Mouse (Mus musculus): ENCODE results near the gene Fut7.
A peak's percentile ranks its signal among the peaks of the same experiment; 100 is the strongest.
"Not testable (repeated sequence)": the region's sequence is repeated elsewhere in the genome, so short reads cannot be mapped to it uniquely, and the experiment has no call there.

Fut7 gene

DNA sequence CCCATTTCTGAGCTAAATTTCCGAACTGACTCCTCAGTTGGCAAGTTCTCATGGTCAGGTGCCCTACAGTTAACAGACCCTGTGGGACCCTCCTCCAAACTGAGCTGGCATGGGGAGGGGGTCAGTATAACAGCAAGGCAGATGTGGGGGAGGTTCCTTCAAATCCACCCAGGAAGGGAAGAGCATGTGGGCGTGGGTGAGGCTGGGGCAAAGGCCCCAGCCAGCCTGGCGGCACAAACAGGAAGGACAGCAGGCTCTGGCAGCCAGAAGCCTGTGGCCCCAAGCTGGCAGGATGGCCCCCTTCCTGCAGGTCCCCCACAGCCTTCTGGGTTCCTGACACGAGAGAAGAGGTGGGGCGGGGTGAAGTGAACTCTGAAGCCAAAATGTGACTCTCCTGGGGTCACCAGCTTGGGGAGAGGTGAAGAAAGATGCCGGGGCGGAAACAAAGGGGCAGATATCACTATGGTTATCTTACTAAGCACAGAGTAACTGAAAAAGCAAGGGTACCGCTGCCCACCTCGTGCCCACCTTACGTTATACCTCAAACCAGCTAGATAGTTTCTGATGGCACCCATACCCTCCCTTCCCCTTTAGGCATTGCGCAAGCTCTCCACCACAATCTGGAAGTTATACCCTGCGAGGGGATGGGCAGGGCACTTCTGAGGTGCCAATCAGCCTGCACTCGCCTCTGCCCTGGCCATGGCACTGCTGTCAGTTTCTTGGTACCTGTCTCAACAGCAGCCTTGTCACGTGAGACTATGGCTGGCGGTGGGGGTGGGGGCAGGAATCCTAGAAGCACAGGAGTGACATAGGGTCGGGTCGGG lies at the start of gene Fut7:
Gene Fut7 (plus strand): TSS at position 681 of the 824 bp plus-strand sequence.
- no peak for DNase-seq

DNA sequence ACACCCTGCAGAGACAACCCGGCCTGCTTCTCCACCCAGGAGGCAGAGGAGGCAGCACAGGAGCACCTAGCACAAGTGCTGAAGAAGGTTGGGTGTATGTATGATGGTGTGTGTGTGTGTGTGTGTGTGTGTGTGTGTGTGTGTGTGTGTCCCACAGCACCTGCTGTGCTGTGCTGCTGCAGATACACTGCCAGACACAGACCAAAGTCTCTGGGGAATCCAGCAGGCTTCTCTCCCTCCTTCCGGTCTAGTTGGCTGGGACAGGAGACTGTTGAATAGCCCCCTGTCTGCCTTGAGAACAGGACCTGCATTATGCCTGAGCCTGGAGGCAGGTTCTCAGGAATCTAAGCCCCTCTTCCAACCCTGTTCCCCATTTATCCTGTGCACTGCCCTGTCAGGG lies 49.6 kb upstream of the Fut7 start:
- peak; percentile 55 for DNase-seq

GRCm38 (mm10) chr2:25376589-25376988 lies 46.5 kb upstream of the Fut7 start:
- peak; percentile 77 for DNase-seq

DNA sequence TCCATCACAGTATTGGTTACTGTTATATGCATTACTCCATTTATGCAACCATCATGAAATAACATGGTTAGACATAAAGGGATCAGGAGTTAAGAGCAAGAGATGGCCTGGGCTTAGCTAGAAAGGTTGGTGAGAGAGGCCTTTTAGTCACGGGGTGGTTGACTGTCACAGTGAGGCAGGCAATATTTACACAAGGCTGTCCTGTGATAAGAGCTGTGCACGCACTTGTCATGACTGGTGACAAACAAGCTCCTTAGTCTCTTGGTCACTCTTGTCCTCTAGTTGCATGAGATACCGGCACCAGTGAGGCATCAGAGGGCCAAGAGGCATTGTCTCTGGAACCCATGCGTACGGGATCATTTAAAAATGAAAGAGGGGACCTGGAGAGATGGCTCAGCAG lies 38.6 kb upstream of the Fut7 start:
- DNase-seq = no peak

- peak; percentile 23 for DNase-seq
Observed at GRCm38 (mm10) chr2:25391266-25391665, 31.8 kb upstream of the Fut7 start.

DNA sequence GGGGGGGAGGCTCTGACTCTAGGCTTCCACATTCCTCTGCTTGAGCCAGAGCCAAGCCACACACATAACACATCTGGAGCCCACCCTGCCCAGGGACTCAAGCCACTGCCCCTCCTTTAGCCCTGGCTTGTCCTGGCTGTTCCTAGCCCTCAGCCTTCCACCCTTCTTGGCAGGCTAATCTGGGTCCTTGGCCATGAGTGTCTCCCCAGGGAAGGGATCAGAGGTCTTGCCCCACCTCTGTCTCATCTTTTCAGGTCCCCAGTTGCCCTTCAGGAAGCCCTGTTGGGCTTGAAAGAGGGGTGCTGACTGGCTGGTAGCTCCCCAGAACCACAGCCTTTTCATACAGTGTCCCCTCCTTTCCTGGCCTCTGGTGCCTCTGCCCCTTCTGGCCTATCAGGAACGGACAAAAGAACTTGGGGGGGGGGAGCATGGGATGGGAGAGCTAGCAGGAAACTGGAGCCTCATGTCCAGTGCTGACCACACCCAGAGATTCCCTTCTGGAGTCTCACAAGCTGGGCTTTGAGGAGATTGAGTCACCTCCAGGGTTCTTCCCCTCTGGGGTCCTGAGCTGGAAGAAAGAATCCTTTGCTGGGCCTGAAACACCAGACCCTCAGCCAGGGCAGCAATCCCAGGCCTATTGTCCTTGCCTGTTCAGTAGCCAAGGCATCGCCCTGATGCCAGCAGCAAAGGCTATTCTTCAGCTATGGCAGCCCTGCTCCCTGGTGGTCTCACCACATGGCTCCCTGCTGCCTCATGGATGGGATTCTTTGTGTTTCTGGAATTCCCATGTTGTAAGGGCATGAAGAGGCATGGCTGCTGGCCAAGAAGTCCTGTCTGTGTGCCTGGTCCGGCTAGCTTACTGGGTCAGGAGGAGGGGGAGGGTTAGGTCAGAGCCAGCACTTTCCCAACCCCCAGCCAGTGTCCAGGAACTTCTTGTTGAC lies 28.5 kb upstream of the Fut7 start:
- peak; percentile 90 for DNase-seq

GRCm38 (mm10) chr2:25395721-25396596 lies 27.1 kb upstream of the Fut7 start, which contains the start of gene Entpd2:
Entpd2 (plus strand) TSS chr2:25395874.
- peak; percentile 67 for DNase-seq

DNA sequence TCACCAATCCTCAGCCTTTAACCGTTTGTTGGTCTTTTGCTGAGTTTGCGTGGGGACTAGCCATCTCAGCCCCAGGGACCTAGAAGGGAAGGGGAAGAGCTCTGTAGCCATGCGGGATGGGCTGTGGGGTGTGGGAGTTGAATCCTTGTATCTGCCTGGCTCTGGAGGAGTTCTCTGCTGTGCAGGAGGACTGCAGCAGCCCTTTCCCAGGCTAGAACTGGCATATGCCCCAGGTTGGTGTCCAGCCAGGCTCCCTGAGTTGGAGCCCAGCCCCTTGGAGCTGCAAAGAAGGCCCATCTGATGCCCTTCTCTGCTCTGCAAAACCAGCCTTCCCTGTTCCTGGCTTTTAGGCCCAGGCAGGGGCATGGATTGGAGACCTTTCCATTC lies 26.5 kb upstream of the Fut7 start:
- DNase-seq = no peak

DNA sequence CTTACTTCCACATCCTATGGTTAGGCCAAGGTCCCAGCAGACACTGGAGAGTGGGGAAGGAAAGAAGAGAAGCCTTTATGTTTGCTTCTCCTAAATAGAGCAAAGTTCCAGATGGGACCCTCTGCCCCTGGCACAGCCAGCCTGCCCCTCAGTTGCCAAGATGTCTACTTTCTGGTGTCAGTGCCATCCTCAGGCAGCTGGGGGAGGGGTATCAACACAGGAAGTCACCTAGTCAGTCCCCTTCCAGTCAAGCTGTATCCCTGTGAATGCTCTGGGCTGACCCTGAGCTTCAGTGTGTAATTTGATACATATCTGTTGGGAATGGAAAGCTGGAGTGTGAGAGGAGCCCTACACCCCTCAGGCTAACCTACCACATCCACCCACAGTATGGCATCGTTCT lies 26.1 kb upstream of the Fut7 start:
- DNase-seq = no peak

DNA sequence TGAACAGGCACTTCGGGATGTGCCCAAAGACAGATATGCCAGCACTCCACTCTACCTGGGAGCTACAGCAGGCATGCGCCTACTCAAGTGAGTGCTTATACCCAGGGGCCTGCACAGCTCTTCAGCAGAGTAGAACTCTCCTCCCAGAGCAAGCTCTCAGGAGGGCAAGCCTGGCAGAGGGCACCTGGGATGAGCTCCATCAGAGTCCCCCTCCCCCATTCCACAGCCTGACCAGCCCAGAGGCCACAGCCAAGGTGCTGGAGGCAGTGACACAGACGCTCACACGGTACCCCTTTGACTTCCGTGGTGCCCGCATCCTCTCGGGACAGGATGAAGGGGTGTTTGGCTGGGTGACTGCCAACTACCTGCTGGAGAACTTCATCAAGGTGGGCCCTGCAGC lies 25.0 kb upstream of the Fut7 start:
- no peak for DNase-seq

DNA sequence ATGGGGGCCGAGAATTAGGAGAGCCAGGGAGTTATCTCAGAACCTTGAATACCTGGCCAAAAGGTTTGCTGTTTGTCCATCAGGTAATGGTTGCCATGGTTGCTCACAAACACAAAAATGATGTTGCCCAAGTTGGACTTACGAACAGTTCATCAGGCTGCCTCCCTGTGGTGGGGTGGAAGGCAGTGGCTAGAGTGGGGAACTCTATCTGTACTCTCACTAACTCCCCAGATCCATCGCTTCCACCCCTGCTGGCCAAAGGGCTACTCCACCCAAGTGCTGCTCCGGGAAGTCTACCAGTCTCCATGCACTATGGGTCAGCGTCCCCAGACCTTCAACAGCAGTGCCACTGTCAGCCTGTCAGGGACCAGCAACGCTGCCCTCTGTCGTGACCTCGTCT lies 24.0 kb upstream of the Fut7 start, which contains the start of gene Npdc1:
Gene Npdc1 (plus strand): TSS at position 301 of the 400 bp plus-strand sequence.
- no peak for DNase-seq

- no peak for DNase-seq
Observed at GRCm38 (mm10) chr2:25400291-25400690, 22.8 kb upstream of the Fut7 start.

- peak; percentile 73 for DNase-seq
Observed at GRCm38 (mm10) chr2:25400764-25401163, 22.3 kb upstream of the Fut7 start.

GRCm38 (mm10) chr2:25402377-25402971 lies 20.6 kb upstream of the Fut7 start:
- peak; percentile 90 for DNase-seq

- peak; percentile 79 for DNase-seq
Observed at GRCm38 (mm10) chr2:25402972-25403601, 20.0 kb upstream of the Fut7 start.

DNA sequence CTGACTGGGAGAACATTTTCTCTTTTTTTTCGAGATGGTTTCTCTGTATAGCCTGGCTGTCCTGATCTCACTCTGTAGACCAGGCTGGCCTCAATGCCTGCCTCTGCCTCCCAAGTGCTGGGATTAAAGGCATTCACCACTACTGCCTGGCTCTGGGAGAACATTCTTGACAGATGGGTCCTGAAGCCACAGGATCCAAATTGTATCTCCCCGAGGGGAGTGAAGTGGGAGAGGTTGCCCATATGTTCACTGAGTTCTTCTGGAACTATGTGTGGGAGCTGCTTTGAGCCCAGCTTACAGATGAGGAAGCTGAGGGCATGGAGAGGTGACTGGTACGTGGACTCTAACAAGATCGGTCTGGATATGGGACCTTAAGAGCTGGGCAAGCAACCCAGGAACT lies 19.1 kb upstream of the Fut7 start:
- DNase-seq = no peak

- no peak for DNase-seq
Observed at GRCm38 (mm10) chr2:25408908-25409307, 14.2 kb upstream of the Fut7 start.

GRCm38 (mm10) chr2:25413436-25413835 lies 9.6 kb upstream of the Fut7 start:
- not testable (repeated sequence) for DNase-seq

GRCm38 (mm10) chr2:25417426-25417825 lies 5.6 kb upstream of the Fut7 start:
- no peak for DNase-seq

DNA sequence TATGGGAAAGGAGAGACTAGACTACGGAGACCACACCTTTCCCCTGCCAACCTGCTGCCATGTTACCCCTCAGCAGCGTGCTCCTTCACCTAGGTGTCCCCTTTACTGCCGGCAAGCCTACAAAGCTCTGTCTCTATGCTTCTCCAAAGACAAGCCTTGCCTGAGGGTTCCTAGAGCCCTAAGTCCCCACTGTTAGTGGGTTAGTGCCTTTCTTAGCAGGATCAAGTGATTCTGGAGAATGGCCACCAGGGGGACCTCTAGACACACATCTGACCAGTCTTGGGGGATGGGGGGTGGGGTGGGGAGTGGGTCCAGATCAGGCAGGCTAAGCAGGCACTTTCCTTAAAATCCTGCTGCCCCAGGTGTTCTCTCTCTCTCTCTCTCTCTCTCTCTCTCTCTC lies 1.2 kb upstream of the Fut7 start:
- peak; percentile 86 for DNase-seq

- DNase-seq = no peak
Observed at GRCm38 (mm10) chr2:25423626-25424025, 559 bp downstream of the Fut7 start.

DNA sequence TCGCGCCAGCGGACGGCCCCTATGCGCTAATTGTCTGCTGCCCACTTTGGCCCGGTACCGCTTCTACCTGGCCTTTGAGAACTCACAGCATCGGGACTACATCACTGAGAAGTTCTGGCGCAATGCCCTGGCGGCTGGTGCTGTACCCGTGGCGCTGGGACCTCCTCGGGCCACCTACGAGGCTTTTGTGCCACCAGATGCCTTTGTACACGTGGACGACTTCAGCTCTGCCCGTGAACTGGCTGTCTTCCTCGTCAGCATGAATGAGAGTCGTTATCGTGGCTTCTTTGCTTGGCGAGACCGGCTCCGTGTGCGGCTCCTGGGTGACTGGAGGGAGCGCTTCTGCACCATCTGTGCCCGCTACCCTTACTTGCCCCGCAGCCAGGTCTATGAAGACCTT lies 2.4 kb downstream of the Fut7 start:
- no peak for DNase-seq

Measured in retina, postnatal 1 day (tissue).